Mouse (Mus musculus) myocyte (in vitro differentiated cells): ENCODE data around the gene Med24.
"Not testable (repeated sequence)": the region's sequence is repeated elsewhere in the genome, so short reads cannot be mapped to it uniquely, and the experiment has no call there.

Experiments
- CEBPB ChIP-seq: IDR thresholded peaks from 2 replicates; pipeline ENCODE4 v1.6.1; 2011; ENCODE audit warnings: mild to moderate bottlenecking, moderate library complexity; ENCODE audit not compliant: poor library complexity, insufficient read depth, severe bottlenecking
- E2F4 ChIP-seq: IDR thresholded peaks from one replicate; pipeline ENCODE4 v1.6.1; 2011; ENCODE audit warnings: mild to moderate bottlenecking, control low read depth, moderate library complexity; ENCODE audit not compliant: insufficient read depth
- MAX ChIP-seq: IDR thresholded peaks from one replicate; pipeline ENCODE4 v1.6.1; 2011; ENCODE audit warnings: low read depth, mild to moderate bottlenecking, control low read depth
- MYOD1 ChIP-seq, 3 experiments: IDR thresholded peaks; one replicate each; pipeline ENCODE4 v1.6.1; 2011; ENCODE audit warnings: control low read depth in 2 of 3, low read depth in 2 of 3, mild to moderate bottlenecking in 2 of 3, moderate library complexity in 1 of 3; ENCODE audit not compliant: insufficient read length in 2 of 3, control insufficient read depth in 1 of 3
- MYOG ChIP-seq, 3 experiments: IDR thresholded peaks; one replicate each; pipeline ENCODE4 v1.6.1; 2011; ENCODE audit warnings: control low read depth in 2 of 3, low read depth in 2 of 3, mild to moderate bottlenecking in 2 of 3; ENCODE audit not compliant: insufficient read length in 2 of 3, control insufficient read depth in 1 of 3, insufficient read depth in 1 of 3
- POLR2A ChIP-seq: IDR thresholded peaks from one replicate; pipeline ENCODE4 v1.6.1; 2011; ENCODE audit warnings: low read depth, mild to moderate bottlenecking, control low read depth, moderate library complexity; ENCODE audit not compliant: insufficient read length
- POLR2AphosphoS2 ChIP-seq: IDR thresholded peaks from one replicate; pipeline ENCODE4 v1.6.1; 2011; ENCODE audit warnings: low read depth, control low read depth; ENCODE audit not compliant: insufficient read length
- REST ChIP-seq: IDR thresholded peaks from one replicate; pipeline ENCODE4 v1.6.1; 2011; ENCODE audit warnings: mild to moderate bottlenecking, control low read depth, moderate library complexity; ENCODE audit not compliant: insufficient read depth, insufficient read length
- TCF12 ChIP-seq: IDR thresholded peaks from one replicate; pipeline ENCODE4 v1.6.1; 2011; ENCODE audit warnings: mild to moderate bottlenecking, control low read depth; ENCODE audit not compliant: poor library complexity, insufficient read depth, severe bottlenecking
- TCF3 ChIP-seq: IDR thresholded peaks from one replicate; pipeline ENCODE4 v1.6.1; 2011; ENCODE audit warnings: low read depth, control low read depth; ENCODE audit not compliant: insufficient read length
- USF1 ChIP-seq: IDR thresholded peaks from one replicate; pipeline ENCODE4 v1.6.1; 2011; ENCODE audit warnings: low read depth, mild to moderate bottlenecking, control low read depth, moderate library complexity

- TF ChIP-seq TCF12; POLR2AphosphoS2; CEBPB; POLR2A; REST; MYOG (IDR thresholded peaks at IDR 0.05; ENCODE audit: control insufficient read depth in 1 of 3, insufficient read depth in 1 of 3, insufficient read length in 2 of 3, low read depth in 2 of 3); E2F4; TCF3; MAX; USF1; MYOD1 (IDR thresholded peaks at IDR 0.05; ENCODE audit: control insufficient read depth in 1 of 3, insufficient read length in 2 of 3, low read depth in 2 of 3): not testable (repeated sequence)
These were observed 48.6 kb downstream of the Med24 start for GRCm38 (mm10) chr11:98680595-98680994.
